Mouse (Mus musculus): ENCODE results near the gene Bbs9.

- TF ChIP-seq POLR2A (IDR thresholded peaks at IDR 0.05; ENCODE audit: borderline replicate concordance, extremely low read depth, low read depth, low read length) = no peak
- no peak for TF ChIP-seq CTCF (IDR thresholded peaks at IDR 0.05; ENCODE audit: insufficient read depth, low read length)
Measured at GRCm38 (mm10) chr9:22834994-22835512, 359.5 kb downstream of the Bbs9 start.
